Mouse (Mus musculus) heart, embryonic 14.5 days (tissue): Measurements from ENCODE around the gene Scap. TPM values are rescaled to one million over a fixed set of nuclear protein-coding genes. Genes with fewer than 3 reads are reported as not detected.

Experiments
- ATAC-seq: fragments of 200-750 bp; cut with Nextera tagmentation; 2 replicates; pipeline ENCODE4 v1.8.0; 2017; ENCODE audit warnings: low read depth, moderate TSS enrichment; ENCODE audit not compliant: insufficient number of reproducible peaks, insufficient read depth, low FRiP score
- H3K27ac ChIP-seq, 2 experiments: fragments of 200-500 bp in 1 of 2; fragments of 300-500 bp in 1 of 2; sonication (generic) in 1 of 2; replicated peaks in 1 of 2; 2 replicates each; pipeline ENCODE4 v1.5.1; 2012 to 2014; ENCODE audit warnings: low read depth in 2 of 2, low read length in 2 of 2, control low read depth in 1 of 2, mild to moderate bottlenecking in 1 of 2, mixed read lengths in 1 of 2; ENCODE audit not compliant: control insufficient read depth in 1 of 2, insufficient read depth in 1 of 2
- H3K27me3 ChIP-seq: fragments of 300-500 bp; sonication (generic); 2 replicates; pipeline ENCODE4 v1.6.1; 2014; ENCODE audit warnings: mild to moderate bottlenecking, low read length, control low read depth; ENCODE audit not compliant: control insufficient read depth, insufficient read depth
- H3K36me3 ChIP-seq: fragments of 300-500 bp; sonication (generic); 2 replicates; pipeline ENCODE4 v1.6.1; 2014; ENCODE audit warnings: mild to moderate bottlenecking, control low read depth, low read length, mixed read lengths; ENCODE audit not compliant: control insufficient read depth, insufficient read depth
- H3K4me1 ChIP-seq, 2 experiments: fragments of 200-500 bp in 1 of 2; fragments of 300-500 bp in 1 of 2; sonication (generic) in 1 of 2; 2 replicates each; pipeline ENCODE4 v1.6.1; 2012 to 2014; ENCODE audit warnings: low read length in 2 of 2, control low read depth in 1 of 2, mixed read lengths in 1 of 2; ENCODE audit not compliant: control insufficient read depth in 2 of 2, insufficient read depth in 2 of 2
- H3K4me2 ChIP-seq: fragments of 300-500 bp; sonication (generic); 2 replicates; pipeline ENCODE4 v1.6.1; 2014; ENCODE audit warnings: mild to moderate bottlenecking, low read length
- H3K4me3 ChIP-seq, 2 experiments: fragments of 200-500 bp in 1 of 2; fragments of 300-500 bp in 1 of 2; sonication (generic) in 1 of 2; 2 replicates each; pipeline ENCODE4 v1.5.1; 2012 to 2014; ENCODE audit warnings: low read length in 2 of 2, mild to moderate bottlenecking in 2 of 2, control low read depth in 1 of 2, low read depth in 1 of 2, moderate library complexity in 1 of 2; ENCODE audit not compliant: control insufficient read depth in 1 of 2, insufficient read depth in 1 of 2
- H3K9ac ChIP-seq: fragments of 300-500 bp; sonication (generic); 2 replicates; pipeline ENCODE4 v1.6.1; 2014; ENCODE audit warnings: mild to moderate bottlenecking, low read length
- H3K9me3 ChIP-seq: fragments of 300-500 bp; sonication (generic); 2 replicates; pipeline ENCODE4 v1.6.1; 2016; ENCODE audit warnings: low read length, control low read depth; ENCODE audit not compliant: control insufficient read depth
- WGBS: fragments of 180-500 bp; shearing (Covaris S2); extraction: QIAGEN DNeasy Blood & Tissue Kit; methylation state at CpG from one replicate; pipeline ENCODE4 v1.1.7; 2014; 5-methylcytosine and 5-hydroxymethylcytosine counted together
- polyA plus RNA-seq: library from polyadenylated mRNA; unstranded; fragments of >200 nt; fragmentation: Nextera tagmentation; extraction: Ambion mirVana; gene quantifications from 2 replicates; pipeline ENCODE4 v1.2.1, GENCODE M21; 2014

Gene Scap
- polyA plus RNA-seq, 1 experiment from 2014 or later: 16.1 TPM

GRCm38 (mm10) chr9:110350612-110351011 is 17.5 kb downstream of the Scap start:
- peaks cover 0 to 8% of the 10 kb centered on the region in 2 experiments; a peak in 1 of 4 replicates for H3K4me1 ChIP-seq
- ATAC-seq: no peak
- H3K36me3 ChIP-seq: no peaks in the 10 kb centered on the region
- H3K4me3 ChIP-seq: no peak overlapping the region
- no peaks in the 10 kb centered on the region for H3K9me3 ChIP-seq
- no peak overlapping the region for H3K27ac ChIP-seq
- no peaks in the 10 kb centered on the region for H3K27me3 ChIP-seq
- WGBS: 81% methylated on average over 5 of the region's 5 CpGs
- no peak overlapping the region for H3K9ac ChIP-seq
- no peak overlapping the region for H3K4me2 ChIP-seq

DNA sequence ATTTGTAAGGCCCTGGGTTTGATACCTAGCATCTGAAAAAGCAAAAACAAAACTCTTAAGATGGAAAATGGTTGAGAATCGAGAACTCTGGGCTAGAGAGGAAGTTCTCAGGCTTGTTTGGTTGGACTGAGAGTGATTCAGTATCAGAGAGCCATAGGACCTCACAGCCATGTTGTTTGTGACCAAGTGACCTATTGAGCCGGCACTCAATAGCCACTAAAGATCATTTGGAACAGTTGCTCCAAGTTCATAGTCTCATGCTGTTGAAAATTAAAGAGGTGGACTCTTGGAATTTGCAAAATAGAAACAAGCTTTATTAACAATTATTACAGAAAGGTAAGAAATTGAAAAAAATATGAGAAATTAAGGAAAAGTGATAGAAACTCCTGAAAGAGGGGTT is 18.3 kb downstream of the Scap start:
- WGBS: 83% methylated on average over 2 of the region's 2 CpGs
- Histone ChIP-seq H3K4me2 (no peak overlapping the region), H3K36me3 (no peaks in the 10 kb centered on the region), H3K4me3 (no peak overlapping the region), H3K27me3 (no peaks in the 10 kb centered on the region), H3K9ac (no peak overlapping the region), H3K4me1 (peaks cover 0 to 8% of the 10 kb centered on the region in 2 experiments; a peak in 1 of 4 replicates), H3K27ac (no peak overlapping the region), H3K9me3 (no peaks in the 10 kb centered on the region)
- ATAC-seq: no peak

GRCm38 (mm10) chr9:110351932-110352632 is 19.0 kb downstream of the Scap start:
- H3K36me3 ChIP-seq: no peaks in the 10 kb centered on the region
- H3K9ac ChIP-seq: no peak overlapping the region
- no peak overlapping the region for H3K4me3 ChIP-seq
- 73% methylated on average over 8 of the region's 8 CpGs for WGBS
- no peak overlapping the region for H3K4me2 ChIP-seq
- no peaks in the 10 kb centered on the region for H3K27me3 ChIP-seq
- peaks cover 0 to 8% of the 10 kb centered on the region in 2 experiments; a peak in 1 of 4 replicates for H3K4me1 ChIP-seq
- no peak overlapping the region for H3K27ac ChIP-seq
- ATAC-seq: no peak
- no peaks in the 10 kb centered on the region for H3K9me3 ChIP-seq

DNA sequence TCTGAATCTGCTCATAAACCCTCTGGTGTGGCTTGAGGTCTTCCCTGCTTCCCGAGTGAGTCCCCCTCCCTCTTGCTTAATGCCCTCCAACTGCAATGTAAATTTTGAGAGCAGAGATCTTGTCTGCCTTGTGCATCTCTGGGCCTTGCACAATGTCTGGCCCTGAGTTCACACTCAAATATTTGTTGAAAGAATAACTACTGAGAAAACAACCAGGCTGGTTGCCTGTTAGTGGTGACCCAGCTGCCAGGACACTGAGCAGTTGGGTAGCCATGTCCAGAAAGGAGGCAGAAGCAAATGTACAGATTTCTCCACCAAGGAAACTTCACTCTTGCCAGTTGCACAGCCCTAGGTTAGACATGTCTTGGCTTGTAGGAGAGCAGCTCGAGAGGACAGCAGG is 25.3 kb downstream of the Scap start:
- H3K27me3 ChIP-seq: no peaks in the 10 kb centered on the region
- H3K9me3 ChIP-seq: no peaks in the 10 kb centered on the region
- no peak overlapping the region for H3K27ac ChIP-seq
- H3K4me2 ChIP-seq: no peak overlapping the region
- no peak for ATAC-seq
- H3K4me1 ChIP-seq: peaks cover 0 to 8% of the 10 kb centered on the region in 2 experiments; a peak in 1 of 4 replicates
- H3K36me3 ChIP-seq: peaks cover 7% of the 10 kb centered on the region; the same call in 1 of the 2 replicates
- H3K9ac ChIP-seq: no peak overlapping the region
- no peak overlapping the region for H3K4me3 ChIP-seq
- 91% methylated on average over 2 of the region's 2 CpGs for WGBS

GRCm38 (mm10) chr9:110361299-110361698 is 28.2 kb downstream of the Scap start:
- H3K4me3 ChIP-seq: no peak overlapping the region
- 73% methylated on average over 12 of the region's 12 CpGs for WGBS
- H3K27ac ChIP-seq: no peak overlapping the region
- H3K36me3 ChIP-seq: peaks cover 18% of the 10 kb centered on the region
- no peak overlapping the region for H3K4me2 ChIP-seq
- no peak overlapping the region for H3K9ac ChIP-seq
- no peaks in the 10 kb centered on the region for H3K27me3 ChIP-seq
- H3K4me1 ChIP-seq: no peaks in the 10 kb centered on the region
- ATAC-seq: no peak
- H3K9me3 ChIP-seq: no peaks in the 10 kb centered on the region

GRCm38 (mm10) chr9:110362337-110362736 is 29.2 kb downstream of the Scap start:
- Histone ChIP-seq H3K4me2 (no peak overlapping the region), H3K27ac (no peak overlapping the region), H3K9me3 (no peaks in the 10 kb centered on the region), H3K9ac (no peak overlapping the region), H3K27me3 (no peaks in the 10 kb centered on the region), H3K4me3 (no peak overlapping the region), H3K4me1 (no peaks in the 10 kb centered on the region; a peak in 1 of 4 replicates), H3K36me3 (peaks cover 18% of the 10 kb centered on the region)
- 78% methylated on average over 10 of the region's 10 CpGs for WGBS
- no peak for ATAC-seq

GRCm38 (mm10) chr9:110366746-110367145 is 33.7 kb downstream of the Scap start:
- peak; percentile 31; the same call in 1 of the 2 replicates for ATAC-seq
- no peak overlapping the region for H3K9ac ChIP-seq
- no peaks in the 10 kb centered on the region for H3K9me3 ChIP-seq
- H3K4me3 ChIP-seq: no peak overlapping the region
- peaks cover 18% of the 10 kb centered on the region for H3K36me3 ChIP-seq
- no peaks in the 10 kb centered on the region for H3K27me3 ChIP-seq
- no peak overlapping the region for H3K4me2 ChIP-seq
- H3K27ac ChIP-seq: no peak overlapping the region
- WGBS: 55% methylated on average over 5 of the region's 5 CpGs
- H3K4me1 ChIP-seq: peaks cover 2 to 8% of the 10 kb centered on the region in 2 experiments; a peak in 2 of 4 replicates

DNA sequence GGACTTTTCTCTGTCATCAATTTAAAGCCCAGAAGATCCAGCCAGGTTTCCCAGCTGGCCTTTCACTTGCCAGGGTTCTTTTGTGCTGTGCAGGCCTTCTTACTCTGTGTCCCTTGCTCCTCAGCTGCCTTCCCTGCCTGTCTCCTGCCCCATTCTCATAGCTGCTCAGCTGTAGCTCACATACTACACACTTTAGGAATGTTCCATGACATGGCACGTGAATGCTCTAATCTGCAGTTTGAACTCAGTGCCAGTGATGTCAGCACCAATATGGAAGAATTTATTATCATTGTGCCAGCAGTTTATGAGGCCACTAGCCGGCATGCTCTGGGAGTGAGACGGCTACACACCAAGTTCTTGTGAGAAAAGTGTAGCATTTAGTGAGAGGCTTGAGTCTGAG is 36.8 kb downstream of the Scap start:
- Histone ChIP-seq H3K9me3 (no peaks in the 10 kb centered on the region), H3K4me1 (peaks cover 2 to 8% of the 10 kb centered on the region in 2 experiments; a peak in 2 of 4 replicates), H3K4me3 (no peak overlapping the region), H3K36me3 (peaks cover 22% of the 10 kb centered on the region), H3K9ac (no peak overlapping the region), H3K27me3 (no peaks in the 10 kb centered on the region), H3K27ac (peak overlapping the region; percentile 6 to 9; a peak in 2 of 4 replicates), H3K4me2 (no peak overlapping the region)
- 61% methylated on average over 3 of the region's 3 CpGs for WGBS
- ATAC-seq: no peak
